Mouse (Mus musculus) C2C12 (cell line): ENCODE measurements at regions not wholly inside any gene's neighbourhood (a gene's known extent, or its start where the extent isn't known, plus 50 kb on each side); places are given as distances from the start of the nearest gene placed in this dataset.

Experiments used
- H3K27me3 ChIP-seq: one replicate; pipeline ENCODE4 v1.6.1; 2011; ENCODE audit not compliant: control insufficient read depth, insufficient read depth, insufficient read length
- H3K36me3 ChIP-seq: one replicate; pipeline ENCODE4 v1.6.1; 2011; ENCODE audit not compliant: control insufficient read depth, insufficient read depth
- H3K4me3 ChIP-seq: one replicate; pipeline ENCODE4 v1.5.1; 2011; ENCODE audit warnings: mild to moderate bottlenecking, control low read depth; ENCODE audit not compliant: poor library complexity, insufficient read depth, severe bottlenecking
- H3K79me2 ChIP-seq: one replicate; pipeline ENCODE4 v1.6.1; 2011; ENCODE audit not compliant: control insufficient read depth, insufficient read depth
- H3K79me3 ChIP-seq: one replicate; pipeline ENCODE4 v1.6.1; 2011; ENCODE audit warnings: low read depth, control low read depth
- H3ac ChIP-seq: one replicate; pipeline ENCODE3; 2011; ENCODE audit warnings: low read depth; ENCODE audit not compliant: control insufficient read depth, insufficient read length
- CEBPB ChIP-seq: IDR thresholded peaks from one replicate; pipeline ENCODE4 v1.6.1; 2011; ENCODE audit warnings: low read depth, mild to moderate bottlenecking, control low read depth, moderate library complexity
- CTCF ChIP-seq: IDR thresholded peaks from one replicate; pipeline ENCODE4 v1.5.1; 2011; ENCODE audit not compliant: control insufficient read depth, insufficient read depth, insufficient read length
- FOSL1 ChIP-seq: IDR thresholded peaks from one replicate; pipeline ENCODE4 v1.8.0; 2011; ENCODE audit warnings: mild to moderate bottlenecking, low read length; ENCODE audit not compliant: poor library complexity, insufficient read depth, severe bottlenecking
- MAX ChIP-seq: IDR thresholded peaks from one replicate; pipeline ENCODE4 v1.6.1; 2011; ENCODE audit warnings: mild to moderate bottlenecking, control low read depth
- MYOD1 ChIP-seq: IDR thresholded peaks from one replicate; pipeline ENCODE4 v1.6.1; 2011; ENCODE audit warnings: low read depth; ENCODE audit not compliant: control insufficient read depth, insufficient read length
- MYOG ChIP-seq: IDR thresholded peaks from one replicate; pipeline ENCODE4 v1.6.1; 2011; ENCODE audit not compliant: control insufficient read depth, insufficient read length; ENCODE audit errors: extremely low read depth
- USF1 ChIP-seq: IDR thresholded peaks from one replicate; pipeline ENCODE4 v1.6.1; 2011; ENCODE audit warnings: low read depth, mild to moderate bottlenecking, control low read depth, moderate library complexity

DNA sequence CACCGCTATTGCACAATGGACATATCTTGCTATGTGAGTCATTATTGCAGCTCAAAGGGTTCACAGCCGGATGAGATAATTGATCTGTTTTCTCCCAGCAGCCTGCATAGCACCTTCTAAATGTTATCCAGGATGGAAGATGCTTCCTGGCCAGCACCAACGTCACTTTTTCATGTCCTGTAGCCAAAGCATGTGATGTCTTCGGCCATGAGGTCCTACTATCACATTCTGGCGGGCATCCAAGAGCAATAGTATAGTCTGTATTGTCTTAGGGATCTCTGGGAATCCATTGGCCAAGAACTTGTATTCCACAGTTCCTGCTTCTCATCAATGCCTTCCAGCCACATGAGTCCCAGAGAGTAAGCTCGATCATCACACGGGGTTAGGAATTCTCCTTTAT lies 70.6 kb downstream of the Npy start:
- no peaks in the 10 kb centered on the region for H3K36me3 ChIP-seq
- no peaks in the 10 kb centered on the region for H3K27me3 ChIP-seq
- H3K79me3 ChIP-seq: no peaks in the 10 kb centered on the region
- H3K79me2 ChIP-seq: no peaks in the 10 kb centered on the region
- TF ChIP-seq CEBPB: peak; percentile 53
- no peak for TF ChIP-seq MYOG
- no peak overlapping the region for H3ac ChIP-seq
- no peak overlapping the region for H3K4me3 ChIP-seq

DNA sequence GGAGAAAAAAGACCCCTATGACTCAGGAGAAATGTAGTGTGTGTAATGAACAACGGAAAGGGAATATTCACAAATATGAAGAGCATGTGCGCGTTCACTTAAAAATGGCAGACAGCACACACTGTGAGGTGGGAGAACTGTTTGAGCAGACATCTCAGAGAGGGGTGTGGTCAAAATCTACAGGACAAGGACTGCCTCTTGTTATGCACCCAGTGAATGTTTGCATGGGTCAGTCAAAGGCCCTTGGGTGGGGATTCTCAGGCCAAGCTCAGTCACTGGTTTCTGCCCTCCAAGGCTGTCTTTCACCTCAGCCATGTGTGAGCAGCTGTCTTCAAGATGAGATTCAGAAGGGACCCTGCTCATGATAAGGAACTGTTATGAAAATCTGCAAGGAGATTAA lies 76.6 kb downstream of the Npy start:
- Histone ChIP-seq H3K27me3 (no peaks in the 10 kb centered on the region), H3K36me3 (no peaks in the 10 kb centered on the region), H3K79me3 (no peaks in the 10 kb centered on the region), H3K79me2 (no peaks in the 10 kb centered on the region), H3ac (no peak overlapping the region), H3K4me3 (no peak overlapping the region)
- TF ChIP-seq MYOD1 (no peak), CTCF (no peak), MYOG (no peak), CEBPB (no peak), FOSL1 (no peak), USF1 (no peak), MAX (no peak)

DNA sequence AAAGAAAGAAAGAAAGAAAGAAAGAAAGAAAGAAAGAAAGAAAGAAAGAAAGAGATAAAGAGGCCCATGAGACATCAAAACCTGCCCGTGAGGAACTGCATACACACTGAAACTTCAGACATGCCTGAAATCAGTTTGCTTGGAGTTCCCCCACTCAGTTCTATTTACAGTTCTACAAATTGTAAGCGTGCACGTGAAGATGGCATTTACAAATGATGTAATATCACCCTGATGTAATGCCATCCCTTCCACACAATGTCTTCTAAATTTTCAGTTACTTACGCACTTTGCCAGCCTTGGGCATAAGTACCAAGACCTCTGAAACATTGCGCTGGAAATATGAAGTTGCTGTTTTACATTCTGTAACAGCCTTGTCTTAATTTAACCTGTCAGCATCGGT lies 79.0 kb downstream of the Npy start:
- Histone ChIP-seq H3K79me3 (no peaks in the 10 kb centered on the region), H3ac (no peak overlapping the region), H3K36me3 (no peaks in the 10 kb centered on the region), H3K27me3 (peaks cover 7% of the 10 kb centered on the region), H3K79me2 (no peaks in the 10 kb centered on the region), H3K4me3 (no peak overlapping the region)
- no peak for TF ChIP-seq MYOG
- TF ChIP-seq MYOD1: no peak
- TF ChIP-seq CEBPB: no peak
- no peak for TF ChIP-seq FOSL1
- no peak for TF ChIP-seq MAX

DNA sequence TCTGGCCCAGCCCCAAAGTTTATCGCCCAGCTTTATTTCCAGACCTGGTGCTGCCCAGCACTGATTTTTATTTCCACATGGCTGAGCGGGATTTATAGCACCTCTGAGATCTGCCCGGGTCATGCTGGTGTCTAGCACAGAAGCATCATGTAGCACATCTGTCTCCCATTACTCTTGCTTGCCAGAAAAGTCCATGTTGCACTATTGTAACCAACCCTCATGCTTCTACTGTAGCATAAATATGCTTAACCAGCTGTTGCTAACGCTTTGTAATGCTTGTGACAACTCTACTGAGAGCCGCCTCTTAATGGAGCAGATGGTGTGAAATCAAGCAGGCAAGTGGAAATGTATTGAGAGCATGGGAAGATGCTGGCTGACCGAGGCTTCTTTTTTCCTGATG lies 81.5 kb downstream of the Npy start:
- H3K36me3 ChIP-seq: no peaks in the 10 kb centered on the region
- TF ChIP-seq MYOD1 (no peak), USF1 (no peak), MYOG (no peak), FOSL1 (no peak), CEBPB (no peak), MAX (no peak), CTCF (no peak)
- no peaks in the 10 kb centered on the region for H3K79me2 ChIP-seq
- no peak overlapping the region for H3K4me3 ChIP-seq
- no peaks in the 10 kb centered on the region for H3K79me3 ChIP-seq
- H3ac ChIP-seq: no peak overlapping the region
- H3K27me3 ChIP-seq: peaks cover 7% of the 10 kb centered on the region

DNA sequence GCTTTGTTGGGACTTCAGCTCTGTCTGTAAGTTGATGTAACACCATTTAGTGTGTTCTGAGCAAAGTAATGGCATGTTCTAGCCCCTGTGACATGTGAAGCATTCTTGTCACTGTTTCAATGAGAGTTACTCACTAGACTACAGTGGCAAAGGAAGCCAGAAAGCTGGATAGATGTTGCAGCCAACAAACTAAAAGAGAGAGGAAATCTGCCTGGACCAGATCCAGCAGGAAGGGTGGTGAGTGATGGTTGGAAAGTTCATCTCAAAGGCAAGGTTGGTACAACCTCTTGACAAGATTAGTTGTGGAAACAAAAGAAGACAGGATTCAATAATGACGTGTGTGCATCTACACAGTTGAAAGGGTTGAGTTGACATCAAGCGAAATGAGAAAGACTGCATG lies 83.9 kb downstream of the Npy start:
- peaks cover 7% of the 10 kb centered on the region for H3K27me3 ChIP-seq
- no peaks in the 10 kb centered on the region for H3K79me3 ChIP-seq
- H3ac ChIP-seq: no peak overlapping the region
- TF ChIP-seq CEBPB: no peak
- no peak for TF ChIP-seq FOSL1
- no peak for TF ChIP-seq MAX
- TF ChIP-seq CTCF: no peak
- no peak for TF ChIP-seq USF1
- TF ChIP-seq MYOG: no peak
- TF ChIP-seq MYOD1: no peak
- no peaks in the 10 kb centered on the region for H3K79me2 ChIP-seq
- no peak overlapping the region for H3K4me3 ChIP-seq
- no peaks in the 10 kb centered on the region for H3K36me3 ChIP-seq

DNA sequence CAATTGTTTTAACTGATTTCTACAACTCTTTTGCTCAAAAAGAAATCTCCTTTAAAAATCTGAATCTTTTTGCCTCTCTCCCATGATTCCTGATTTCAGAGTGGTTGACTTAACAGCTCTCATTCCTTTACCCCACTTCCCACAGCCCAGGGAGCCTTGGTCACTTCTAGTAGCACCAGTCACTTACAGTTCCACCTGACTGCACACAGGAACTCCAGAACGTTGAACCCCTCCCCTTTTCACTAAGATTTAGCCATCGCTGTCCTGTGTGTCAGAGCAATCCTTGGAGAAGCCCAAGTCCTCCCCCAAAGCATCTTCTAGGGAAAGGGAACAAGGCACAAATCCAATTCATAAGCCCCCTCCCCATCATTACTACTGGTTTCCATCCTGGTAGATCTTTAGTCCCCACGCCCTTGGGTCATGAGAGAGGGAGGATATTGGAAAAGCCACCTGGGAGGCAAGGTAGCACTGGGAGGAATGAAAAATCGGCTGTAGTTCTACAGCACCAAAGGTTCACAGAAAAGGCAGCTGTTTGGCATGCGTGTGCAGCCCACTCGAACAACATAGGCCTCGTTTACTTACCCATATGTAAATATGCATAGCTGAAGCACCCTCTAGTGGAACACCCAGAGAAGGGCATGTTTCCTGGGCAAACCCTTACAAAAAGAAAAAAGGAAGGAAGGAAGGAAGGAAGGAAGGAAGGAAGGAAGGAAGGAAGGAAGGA lies 96.7 kb downstream of the Npy start:
- no peak overlapping the region for H3ac ChIP-seq
- no peaks in the 10 kb centered on the region for H3K79me3 ChIP-seq
- no peaks in the 10 kb centered on the region for H3K27me3 ChIP-seq
- H3K79me2 ChIP-seq: no peaks in the 10 kb centered on the region
- TF ChIP-seq MYOG: no peak
- TF ChIP-seq MYOD1: no peak
- no peak for TF ChIP-seq FOSL1
- TF ChIP-seq CTCF: no peak
- TF ChIP-seq USF1: no peak
- no peak for TF ChIP-seq MAX
- no peak for TF ChIP-seq CEBPB
- H3K4me3 ChIP-seq: no peak overlapping the region
- no peaks in the 10 kb centered on the region for H3K36me3 ChIP-seq
